ENCODE assay signal across 8 mouse cellular contexts in the genomic region with DNA sequence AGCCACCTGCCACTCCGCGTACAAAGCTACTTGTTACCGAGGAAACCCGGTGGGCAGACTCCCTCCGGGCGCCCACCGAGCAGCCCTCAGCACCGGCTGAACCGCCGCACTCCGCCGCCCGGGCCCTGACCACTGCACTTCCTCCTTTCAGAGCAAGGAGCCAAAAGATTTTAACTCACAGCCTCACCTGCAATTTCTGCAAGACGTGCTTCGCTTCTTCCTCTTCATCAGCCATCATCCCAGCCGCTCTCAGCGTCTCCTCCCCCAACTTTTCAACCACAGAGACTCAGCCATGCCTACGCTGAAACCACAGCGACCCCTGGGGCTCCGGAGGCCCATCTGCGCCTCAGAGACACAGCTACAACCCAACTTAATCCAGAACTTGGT. TPM values are rescaled to one million over a fixed set of nuclear protein-coding genes. Genes with fewer than 3 reads are reported as not detected.
DNase-seq lines count a peak whose midpoint lies in the region; ATAC-seq and TF ChIP-seq lines count a peak whose summit lies in the region.

A gene (minus strand): TSS at position 269 of the 387 bp plus-strand sequence.

- peaks cover 23% of the 10 kb centered on the region for H3K36me3 ChIP-seq in hindbrain, embryonic 10.5 days
- H3K36me3 ChIP-seq in lung, postnatal 0 days (ENCODE audit: insufficient read depth, low read length), result 0 out of 2 replicates have a peak, but pooled peaks cover 2% of the 10 kb centered on the region

- H3K4me3 ChIP-seq in hindbrain, embryonic 10.5 days, result peak within 1 kb of the TSS; percentile 82
- peak within 1 kb of the TSS; percentile 88 for H3K4me3 ChIP-seq in lung, postnatal 0 days (ENCODE audit: low read depth, low read length)

- ATAC-seq in frontal cortex, adult (ENCODE audit: low TSS enrichment), result peak; percentile 100
- peak; percentile 97 for ATAC-seq in lung, postnatal 0 days

- no peaks in the 10 kb centered on the region; the same call in 1 of the 2 replicates for H3K9me3 ChIP-seq in hindbrain, embryonic 10.5 days
- H3K9me3 ChIP-seq in lung, postnatal 0 days (ENCODE audit: low read length), result no peaks in the 10 kb centered on the region

- DNase-seq in MN1 (ENCODE audit: low spot score), result peak; percentile 90
- DNase-seq in cerebellum, adult 9-10 months, result peak; percentile 90
- DNase-seq in hindbrain, embryonic 10.5 days (ENCODE audit: low spot score), result peak; percentile 94
- DNase-seq in layer of hippocampus, adult 9-11 months, result peak; percentile 80
- DNase-seq in lung, postnatal 0 days (ENCODE audit: low spot score), result peak; percentile 90
- peak; percentile 91 for DNase-seq in ovary, postnatal 14 days (ENCODE audit: low spot score)
- DNase-seq in thymus, postnatal 14 days, result peak; percentile 92

- H3K9ac ChIP-seq in lung, postnatal 0 days (replicated peaks; ENCODE audit: low read depth), result peak within 1 kb of the TSS; percentile 44

- peak within 1 kb of the TSS; percentile 64 for H3K4me2 ChIP-seq in lung, postnatal 0 days (replicated peaks; ENCODE audit: low read depth, low read length)

- peak within 1 kb of the TSS; percentile 94 for H3K27ac ChIP-seq in hindbrain, embryonic 10.5 days
- H3K27ac ChIP-seq in lung, postnatal 0 days (ENCODE audit: low read length), result peak within 1 kb of the TSS; percentile 71

- no peaks in the 10 kb centered on the region for H3K27me3 ChIP-seq in hindbrain, embryonic 10.5 days (ENCODE audit: insufficient read depth, poor library complexity, severe bottlenecking)
- H3K27me3 ChIP-seq in lung, postnatal 0 days (replicated peaks; ENCODE audit: insufficient read depth, low read length), result no peaks in the 10 kb centered on the region

- no peak for TF ChIP-seq EP300 in lung, postnatal 0 days (IDR thresholded peaks at IDR 0.05)

- WGBS in hindbrain, embryonic 10.5 days, result under 1% methylated on average over 21 of the region's 21 CpGs
- WGBS in lung, postnatal 0 days, result 0% methylated on average over 20 of the region's 21 CpGs

- peak; percentile 94 for TF ChIP-seq CTCF in lung, postnatal 0 days (IDR thresholded peaks at IDR 0.05)

- peaks cover 8% of the 10 kb centered on the region for H3K4me1 ChIP-seq in hindbrain, embryonic 10.5 days (replicated peaks)
- no peaks in the 10 kb centered on the region; the same call in 1 of the 2 replicates for H3K4me1 ChIP-seq in lung, postnatal 0 days (ENCODE audit: insufficient read depth, low read depth, low read length)

RNA-seq across cellular contexts. Expression of the gene that starts here (rescaled TPM):
- 108 and 123 TPM in 2 replicates for polyA plus RNA-seq in hindbrain, embryonic 10.5 days (2016; fragmentation: Nextera tagmentation; extraction: Ambion mirVana)
- 45.6 and 47.0 TPM in 2 replicates for polyA plus RNA-seq in lung, postnatal 0 days (2015; fragmentation: Nextera tagmentation; extraction: Ambion mirVana)

Comparison
In these comparisons a context has a peak if more than half of its experiments do, and no peak if none do; other contexts are left out.
1. Peak in every context shown above with its lines: DNase-seq, ATAC-seq, H3K4me3 ChIP-seq and H3K27ac ChIP-seq.